Mouse (Mus musculus) neural tube, embryonic 15.5 days (tissue): ENCODE data around the gene Tex30. TPM values are rescaled to one million over a fixed set of nuclear protein-coding genes. Genes with fewer than 3 reads are reported as not detected.
A peak's percentile ranks its signal among the peaks of the same experiment; 100 is the strongest.
"Not testable (repeated sequence)": the region's sequence is repeated elsewhere in the genome, so short reads cannot be mapped to it uniquely, and the experiment has no call there.

Experiments
- ATAC-seq: fragments of 200-750 bp; cut with Nextera tagmentation; 2 replicates; pipeline ENCODE4 v1.8.0; 2017; ENCODE audit warnings: mild to moderate bottlenecking, moderate TSS enrichment, moderate library complexity; ENCODE audit not compliant: low FRiP score
- H3K27ac ChIP-seq: fragments of 300-500 bp; sonication (generic); replicated peaks from 2 replicates; pipeline ENCODE4 v1.5.1; 2015; ENCODE audit warnings: mild to moderate bottlenecking, inconsistent platforms
- H3K27me3 ChIP-seq: fragments of 300-500 bp; sonication (generic); replicated peaks from 2 replicates; pipeline ENCODE4 v1.6.1; 2015; ENCODE audit warnings: inconsistent platforms
- H3K36me3 ChIP-seq: fragments of 300-500 bp; sonication (generic); 2 replicates; pipeline ENCODE4 v1.6.1; 2015; ENCODE audit warnings: inconsistent platforms
- H3K4me1 ChIP-seq: fragments of 300-500 bp; sonication (generic); 2 replicates; pipeline ENCODE4 v1.6.1; 2015; ENCODE audit warnings: inconsistent platforms
- H3K4me2 ChIP-seq: fragments of 300-500 bp; sonication (generic); 2 replicates; pipeline ENCODE4 v1.6.1; 2015; ENCODE audit warnings: inconsistent platforms, mild to moderate bottlenecking, moderate library complexity
- H3K4me3 ChIP-seq: fragments of 300-500 bp; sonication (generic); replicated peaks from 2 replicates; pipeline ENCODE4 v1.5.1; 2015; ENCODE audit warnings: mild to moderate bottlenecking, inconsistent platforms
- H3K9ac ChIP-seq: fragments of 300-500 bp; sonication (generic); replicated peaks from 2 replicates; pipeline ENCODE4 v1.6.1; 2015; ENCODE audit warnings: mild to moderate bottlenecking, inconsistent platforms
- H3K9me3 ChIP-seq: fragments of 300-500 bp; sonication (generic); replicated peaks from 2 replicates; pipeline ENCODE4 v1.6.1; 2016; ENCODE audit warnings: inconsistent platforms
- whole genome bisulfite sequencing: fragments of 180-500 bp; shearing (Covaris S2); methylation state at CpG from one replicate; pipeline ENCODE4 v1.1.7; 2015; ENCODE audit warnings: mixed read lengths; 5-methylcytosine and 5-hydroxymethylcytosine counted together
- polyA plus RNA-seq: library from polyadenylated mRNA; unstranded; fragments of >200 nt; fragmentation: Nextera tagmentation; extraction: Ambion mirVana; gene quantifications from 2 replicates; pipeline ENCODE4 v1.2.1, GENCODE M21; 2015

Gene Tex30
- polyA plus RNA-seq, 1 experiment from 2014 or later, result 42.6 TPM

DNA sequence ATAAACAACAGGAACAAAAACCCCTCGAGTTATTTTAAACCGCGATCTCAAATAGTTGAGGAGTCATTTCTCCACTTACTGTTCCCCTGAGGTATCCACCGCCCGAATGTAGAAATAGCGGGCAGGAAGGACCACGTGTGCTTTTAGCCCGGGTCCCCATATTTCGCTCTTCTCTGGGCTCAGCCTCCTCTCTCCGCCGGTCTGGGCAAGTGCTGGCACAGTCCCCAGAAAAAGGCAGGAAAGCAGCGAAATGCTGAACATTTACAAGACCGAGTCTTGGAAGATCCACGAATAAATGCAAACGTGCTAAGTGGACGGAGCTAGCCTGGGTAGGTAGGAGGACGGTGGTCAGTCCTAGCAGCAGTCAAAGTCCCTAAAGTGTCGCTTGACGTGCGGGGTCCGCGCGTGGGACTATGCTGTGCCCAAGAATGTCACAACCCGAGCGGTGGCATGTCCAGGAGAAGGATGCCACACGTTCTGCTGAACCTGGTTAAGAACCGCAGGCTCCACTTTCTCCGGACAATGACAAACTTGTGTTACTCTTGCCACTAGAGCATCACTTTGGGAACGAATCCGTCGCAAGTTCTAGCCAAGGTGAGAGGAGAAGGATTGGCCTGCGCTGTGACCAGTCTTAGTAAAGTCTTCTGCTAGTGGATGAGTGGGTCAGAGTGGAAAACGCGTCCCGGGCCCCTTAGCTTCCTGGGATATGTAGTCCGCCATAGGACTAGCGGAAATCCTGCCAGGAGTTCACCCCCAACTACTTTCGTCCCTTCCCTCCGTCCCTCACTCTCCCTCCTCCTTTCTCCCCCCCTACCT, 16.2 kb upstream of the Tex30 start, which contains the start of the genes Kdelc1 and Bivm:
Kdelc1 (minus strand) TSS at position 570 of the 816 bp plus-strand sequence.
Bivm (plus strand) TSS at position 719 of the 816 bp plus-strand sequence.
- Histone ChIP-seq H3K27ac (peak within 1 kb of the TSS; percentile 97), H3K4me2 (peak within 1 kb of the TSS; percentile 83), H3K27me3 (no peaks in the 10 kb centered on the region), H3K4me1 (peaks cover 18% of the 10 kb centered on the region), H3K9me3 (no peaks in the 10 kb centered on the region), H3K4me3 (peak within 1 kb of the TSS; percentile 80), H3K9ac (peak within 1 kb of the TSS; percentile 93), H3K36me3 (peaks cover 12% of the 10 kb centered on the region)
- peak; percentile 98 for ATAC-seq
- WGBS, result under 1% methylated on average over 39 of the region's 39 CpGs

DNA sequence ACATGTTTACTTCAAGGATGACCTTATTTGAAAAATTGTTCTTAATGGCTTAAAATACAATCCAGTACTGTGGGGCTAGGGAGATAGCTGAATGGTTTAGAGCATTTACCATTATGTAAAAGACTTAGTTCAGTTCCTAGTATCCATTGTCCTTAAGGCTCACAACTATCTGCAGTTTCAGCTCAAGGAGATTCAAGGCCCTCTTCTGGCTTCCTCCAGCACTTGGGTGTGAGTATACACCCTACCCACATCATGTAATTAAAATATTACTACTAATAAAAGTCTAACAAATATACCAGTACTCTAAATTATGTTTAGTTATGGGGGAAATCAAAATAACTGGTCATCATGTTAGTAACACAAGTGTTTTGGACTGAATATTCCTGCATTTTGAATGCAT, 15.3 kb upstream of the Tex30 start:
- Histone ChIP-seq H3K27me3 (no peaks in the 10 kb centered on the region), H3K9me3 (no peaks in the 10 kb centered on the region), H3K4me3 (0 out of 2 replicates have a peak overlapping the region, but pooled peaks have one; percentile 13), H3K27ac (no peak overlapping the region), H3K4me1 (peaks cover 18% of the 10 kb centered on the region), H3K9ac (no peak overlapping the region), H3K4me2 (peak overlapping the region; percentile 83), H3K36me3 (peaks cover 21% of the 10 kb centered on the region)
- ATAC-seq, result no peak

DNA sequence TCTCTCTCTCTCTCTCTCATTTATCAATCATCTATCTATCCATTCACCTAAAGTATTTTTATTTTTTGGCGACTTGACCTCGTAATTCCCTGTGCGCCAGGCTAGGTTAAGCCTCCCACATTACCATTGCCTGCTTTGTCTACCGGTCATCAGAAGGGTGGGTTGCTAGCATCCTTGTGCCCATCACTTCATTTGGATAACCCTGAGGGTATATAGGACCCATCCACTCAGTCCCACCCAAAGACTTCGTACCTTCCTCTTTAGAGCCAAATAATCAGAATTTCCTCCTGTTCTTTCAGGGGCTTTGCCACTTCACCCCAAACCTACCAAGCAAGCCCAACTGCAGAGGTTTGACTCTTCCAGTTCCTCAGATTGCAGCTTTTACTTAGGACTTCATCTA, 698 bp upstream of the Tex30 start:
- no peaks in the 10 kb centered on the region for H3K27me3 ChIP-seq
- H3K27ac ChIP-seq, result no peak overlapping the region
- whole genome bisulfite sequencing, result 12% methylated on average over 5 of the region's 5 CpGs
- peak; percentile 28; the same call in 1 of the 2 replicates for ATAC-seq
- H3K4me1 ChIP-seq, result peaks cover 16% of the 10 kb centered on the region
- H3K9me3 ChIP-seq, result no peaks in the 10 kb centered on the region
- peaks cover 18% of the 10 kb centered on the region for H3K36me3 ChIP-seq
- peak overlapping the region; percentile 80 for H3K4me3 ChIP-seq
- H3K9ac ChIP-seq, result peak overlapping the region; percentile 43; the same call in 1 of the 2 replicates
- H3K4me2 ChIP-seq, result peak overlapping the region; percentile 76

DNA sequence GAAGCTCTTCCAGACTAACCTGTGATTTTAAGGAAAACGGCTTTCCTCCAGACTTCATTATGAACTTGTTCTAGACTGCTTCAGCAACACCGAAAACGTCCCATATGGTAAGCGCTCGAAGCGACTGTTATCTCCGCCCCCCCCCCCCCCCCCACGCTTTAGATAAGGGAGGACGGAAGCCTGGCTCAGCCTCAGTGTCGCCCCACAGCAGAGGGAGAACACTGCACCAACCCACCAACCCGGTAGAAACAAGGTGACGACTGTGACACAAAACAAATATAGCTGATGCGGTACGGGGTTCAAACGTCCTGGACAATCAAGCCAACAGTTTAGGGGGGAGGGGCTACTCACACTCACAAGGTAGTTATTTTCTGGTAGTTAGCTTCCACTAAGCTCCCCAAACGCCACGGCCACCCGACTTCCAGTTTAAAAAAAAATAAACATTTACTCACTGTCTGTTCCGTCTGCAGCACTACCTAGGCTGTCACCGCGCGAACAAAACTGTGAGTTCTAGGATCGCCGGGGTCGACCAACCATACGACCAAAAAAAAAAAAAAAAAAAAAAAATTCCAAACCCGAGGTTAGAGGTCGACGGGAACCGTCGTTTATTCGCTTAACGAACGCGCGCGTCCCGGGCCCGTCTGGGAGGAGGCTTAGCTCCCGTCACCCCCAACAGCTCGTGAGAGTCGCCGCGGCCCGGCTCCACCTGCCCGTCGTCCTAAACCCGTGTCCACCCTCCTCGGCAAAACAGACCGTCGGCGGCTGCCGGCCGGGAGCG, 604 bp downstream of the Tex30 start:
- Histone ChIP-seq H3K9ac (peak overlapping the region; percentile 73), H3K27me3 (no peaks in the 10 kb centered on the region), H3K36me3 (peaks cover 20% of the 10 kb centered on the region), H3K4me3 (peak overlapping the region; percentile 80), H3K4me2 (peak overlapping the region; percentile 76), H3K27ac (peak overlapping the region; percentile 85), H3K9me3 (no peaks in the 10 kb centered on the region), H3K4me1 (peaks cover 16% of the 10 kb centered on the region)
- 1% methylated on average over 55 of the region's 55 CpGs for WGBS
- ATAC-seq, result peak; percentile 69

DNA sequence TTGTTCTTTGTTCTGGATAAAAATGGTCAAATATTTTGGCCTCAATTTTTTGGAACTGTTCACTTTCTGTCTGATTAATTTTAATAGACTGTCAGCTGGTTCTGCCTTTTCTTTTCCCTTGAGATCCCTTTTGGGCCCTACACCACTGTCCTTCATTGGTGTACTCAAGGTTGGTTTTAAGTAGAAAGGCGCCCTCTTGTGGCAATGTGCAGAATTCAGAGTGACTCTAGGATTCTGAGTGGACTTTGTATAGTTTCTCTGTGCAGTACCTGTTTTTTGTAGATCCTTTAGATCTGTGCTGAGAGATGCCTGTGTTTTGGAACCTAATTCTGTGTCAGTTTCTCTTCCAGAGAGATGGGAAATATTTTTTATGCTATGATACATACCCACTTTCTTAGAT, 37.6 kb downstream of the Tex30 start:
- Histone ChIP-seq H3K27ac (no peak overlapping the region), H3K27me3 (no peaks in the 10 kb centered on the region), H3K9ac (no peak overlapping the region), H3K36me3 (no peaks in the 10 kb centered on the region), H3K9me3 (no peaks in the 10 kb centered on the region), H3K4me2 (no peak overlapping the region), H3K4me1 (no peaks in the 10 kb centered on the region), H3K4me3 (no peak overlapping the region)
- ATAC-seq, result no peak
- 4% methylated on average over 1 of the region's 1 CpGs for WGBS

DNA sequence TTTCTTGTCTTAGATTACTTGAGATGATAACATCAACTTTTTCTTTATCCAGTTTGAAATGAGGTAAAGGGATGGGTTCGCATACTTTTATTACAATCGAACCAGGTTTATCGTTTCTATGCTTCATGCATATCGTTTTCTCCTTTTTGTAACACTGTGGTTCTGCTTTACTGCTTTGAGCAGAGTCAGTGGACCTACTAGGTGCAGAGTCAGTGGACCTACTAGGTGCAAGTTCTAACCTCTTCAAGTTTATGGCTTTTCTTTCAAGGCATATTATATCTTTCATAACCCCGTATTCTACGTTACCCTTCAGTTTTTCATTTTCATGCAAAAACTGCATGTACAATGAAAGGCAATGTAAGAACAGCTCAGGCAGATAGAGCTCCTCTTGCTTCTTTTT, 38.8 kb downstream of the Tex30 start:
- H3K9ac ChIP-seq, result no peak overlapping the region
- ATAC-seq, result no peak
- H3K4me2 ChIP-seq, result no peak overlapping the region
- H3K9me3 ChIP-seq, result no peaks in the 10 kb centered on the region
- no peaks in the 10 kb centered on the region for H3K27me3 ChIP-seq
- WGBS, result 97% methylated on average over 6 of the region's 6 CpGs
- H3K4me1 ChIP-seq, result no peaks in the 10 kb centered on the region
- H3K4me3 ChIP-seq, result no peak overlapping the region
- H3K27ac ChIP-seq, result no peak overlapping the region
- no peaks in the 10 kb centered on the region for H3K36me3 ChIP-seq

DNA sequence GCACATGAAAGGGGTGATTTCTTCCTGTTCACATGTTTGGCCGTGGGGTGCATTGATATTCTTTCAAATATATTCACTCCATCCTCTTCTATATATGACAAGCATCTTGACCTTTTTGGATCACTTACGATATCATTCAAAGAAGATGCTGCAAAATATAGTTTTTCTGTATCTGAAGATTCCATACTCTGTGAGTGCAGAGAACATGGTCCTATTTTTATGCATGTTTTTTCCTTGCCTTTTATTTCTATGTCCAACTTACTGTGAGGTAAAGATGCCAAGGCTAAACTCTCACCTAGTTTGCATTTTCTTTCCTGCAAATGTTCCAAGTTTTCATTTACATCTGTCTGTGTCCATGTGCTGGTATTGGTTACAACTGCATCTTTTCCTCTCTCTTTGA, 40.4 kb downstream of the Tex30 start, which contains the start of gene Gm8251:
Gm8251 (minus strand) TSS at position 101 of the 400 bp plus-strand sequence.
- H3K4me3 ChIP-seq, result no peak within 1 kb of the TSS
- no peaks in the 10 kb centered on the region for H3K27me3 ChIP-seq
- H3K4me1 ChIP-seq, result no peaks in the 10 kb centered on the region
- no peaks in the 10 kb centered on the region for H3K36me3 ChIP-seq
- H3K9me3 ChIP-seq, result no peaks in the 10 kb centered on the region
- H3K9ac ChIP-seq, result no peak within 1 kb of the TSS
- H3K27ac ChIP-seq, result no peak within 1 kb of the TSS
- no peak for ATAC-seq
- no peak within 1 kb of the TSS for H3K4me2 ChIP-seq
- 95% methylated on average over 2 of the region's 2 CpGs for WGBS

DNA sequence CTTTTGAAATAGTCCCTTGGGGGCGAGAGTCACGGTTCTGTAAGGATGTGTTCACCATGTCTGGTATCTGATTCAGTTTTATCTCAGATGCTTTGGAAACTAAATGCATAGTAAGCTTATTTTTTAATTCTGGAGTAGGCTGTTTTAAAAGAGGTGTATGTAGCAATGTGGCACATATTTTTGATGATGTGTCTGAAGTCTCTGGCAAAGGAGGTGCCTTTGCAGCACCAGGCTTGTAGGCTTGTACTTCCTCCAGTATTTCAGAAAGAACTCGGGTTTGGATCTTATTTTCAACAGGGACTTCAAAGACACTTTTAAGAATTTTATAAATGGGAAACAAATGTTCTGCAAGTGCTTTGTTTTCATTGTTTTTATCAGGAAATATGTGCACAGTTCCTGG, 44.4 kb downstream of the Tex30 start:
- Histone ChIP-seq H3K27me3 (no peaks in the 10 kb centered on the region), H3K27ac (no peak overlapping the region), H3K36me3 (no peaks in the 10 kb centered on the region), H3K9me3 (no peaks in the 10 kb centered on the region), H3K4me1 (no peaks in the 10 kb centered on the region), H3K4me3 (no peak overlapping the region), H3K9ac (no peak overlapping the region), H3K4me2 (no peak overlapping the region)
- WGBS, result 90% methylated on average over 3 of the region's 3 CpGs
- no peak for ATAC-seq

DNA sequence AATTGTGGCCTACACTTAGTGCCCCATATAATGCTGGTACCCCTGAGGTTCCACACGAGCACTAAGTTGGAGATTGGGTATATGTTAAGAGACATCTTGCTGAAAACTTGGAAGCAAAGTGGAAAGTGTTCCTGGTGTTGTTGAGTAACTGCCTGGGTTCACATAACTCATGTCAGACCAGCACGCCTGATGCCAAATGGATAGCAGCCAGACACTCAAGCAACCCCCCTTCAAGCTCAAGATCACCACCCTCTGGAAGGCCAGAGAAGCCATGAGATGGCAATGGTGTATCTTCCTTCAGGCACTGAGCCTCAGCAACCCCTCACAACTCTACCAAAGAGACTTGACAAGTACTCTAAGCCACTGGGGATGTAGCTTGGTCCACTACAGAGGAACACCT, 55.7 kb downstream of the Tex30 start:
- Histone ChIP-seq H3K36me3 (no peaks in the 10 kb centered on the region), H3K27ac (no peak overlapping the region), H3K4me2 (no peak overlapping the region), H3K27me3 (no peaks in the 10 kb centered on the region), H3K4me1 (peaks cover 7% of the 10 kb centered on the region; the same call in 1 of the 2 replicates), H3K9ac (no peak overlapping the region), H3K4me3 (no peak overlapping the region), H3K9me3 (no peaks in the 10 kb centered on the region)
- 89% methylated on average over 2 of the region's 2 CpGs for WGBS
- ATAC-seq, result no peak

DNA sequence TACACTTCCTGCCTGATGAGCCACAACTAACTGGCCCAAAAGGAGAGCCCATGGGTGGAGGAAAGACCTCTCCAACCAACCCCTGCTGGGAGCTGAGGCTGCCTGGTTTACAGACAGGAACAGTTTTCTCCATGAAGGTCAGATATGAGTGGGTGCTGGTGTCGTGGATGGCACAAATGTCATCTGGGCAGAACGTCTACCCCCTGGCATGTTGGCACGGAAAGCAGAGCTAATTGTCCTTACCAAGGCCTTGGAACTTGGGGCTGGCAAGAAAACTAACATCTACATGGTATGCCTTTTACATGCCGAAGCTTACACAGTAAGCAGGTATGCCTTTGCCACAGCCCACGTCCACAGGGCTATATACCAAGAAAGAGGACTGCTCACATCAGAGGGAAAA, 56.6 kb downstream of the Tex30 start:
- ATAC-seq, H3K27me3 ChIP-seq, H3K9me3 ChIP-seq, H3K4me3 ChIP-seq, H3K27ac ChIP-seq, H3K4me2 ChIP-seq, H3K9ac ChIP-seq, H3K4me1 ChIP-seq, H3K36me3 ChIP-seq: not testable (repeated sequence)
- WGBS, result 90% methylated on average over 5 of the region's 5 CpGs

DNA sequence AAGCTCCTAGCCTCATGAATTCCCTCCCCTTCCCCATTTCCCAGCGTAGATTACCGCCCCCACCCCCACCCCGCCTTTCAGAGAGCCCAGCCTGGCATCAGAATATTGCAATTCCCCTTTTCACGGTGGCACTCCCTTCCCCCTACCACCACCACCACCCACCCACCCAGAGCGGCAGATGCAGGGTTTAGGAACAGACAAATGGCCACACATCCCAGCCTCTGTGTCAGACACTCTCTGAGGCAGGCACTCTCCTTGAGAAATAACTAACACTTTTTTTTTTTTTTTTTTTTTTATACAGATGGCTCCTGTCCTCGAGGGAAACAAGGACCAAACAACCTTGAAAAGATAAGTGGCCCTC, 59.7 kb downstream of the Tex30 start:
- Histone ChIP-seq H3K4me2 (peak overlapping the region; percentile 84), H3K27me3 (no peaks in the 10 kb centered on the region), H3K4me1 (peaks cover 7% of the 10 kb centered on the region; the same call in 1 of the 2 replicates), H3K27ac (no peak overlapping the region), H3K36me3 (no peaks in the 10 kb centered on the region), H3K9ac (peak overlapping the region; percentile 52), H3K4me3 (peak overlapping the region; percentile 48), H3K9me3 (no peaks in the 10 kb centered on the region)
- under 1% methylated on average over 6 of the region's 6 CpGs for WGBS
- peak; percentile 81; the same call in 1 of the 2 replicates for ATAC-seq
